Mouse (Mus musculus) neural tube, embryonic 13.5 days (tissue): ENCODE data around the gene Cyb561. TPM values are rescaled to one million over a fixed set of nuclear protein-coding genes. Genes with fewer than 3 reads are reported as not detected.

Experiments
- ATAC-seq: fragments of 200-750 bp; cut with Nextera tagmentation; 2 replicates; pipeline ENCODE4 v1.8.0; 2017; ENCODE audit warnings: low read depth, mild to moderate bottlenecking, moderate TSS enrichment, moderate library complexity
- H3K27ac ChIP-seq: fragments of 300-500 bp; sonication (generic); replicated peaks from 2 replicates; pipeline ENCODE4 v1.5.1; 2015; ENCODE audit warnings: moderate library complexity, mild to moderate bottlenecking, inconsistent platforms
- H3K27me3 ChIP-seq: fragments of 300-500 bp; sonication (generic); 2 replicates; pipeline ENCODE4 v1.6.1; 2015; ENCODE audit warnings: mild to moderate bottlenecking, inconsistent platforms
- H3K36me3 ChIP-seq: fragments of 300-500 bp; sonication (generic); 2 replicates; pipeline ENCODE4 v1.6.1; 2015; ENCODE audit warnings: mild to moderate bottlenecking, inconsistent platforms
- H3K4me1 ChIP-seq: fragments of 300-500 bp; sonication (generic); replicated peaks from 2 replicates; pipeline ENCODE4 v1.6.1; 2015; ENCODE audit warnings: inconsistent platforms
- H3K4me2 ChIP-seq: fragments of 300-500 bp; sonication (generic); 2 replicates; pipeline ENCODE4 v1.6.1; 2015; ENCODE audit warnings: inconsistent platforms, mild to moderate bottlenecking, moderate library complexity
- H3K4me3 ChIP-seq: fragments of 300-500 bp; sonication (generic); 2 replicates; pipeline ENCODE4 v1.5.1; 2015; ENCODE audit warnings: mild to moderate bottlenecking, inconsistent platforms
- H3K9ac ChIP-seq: fragments of 300-500 bp; sonication (generic); 2 replicates; pipeline ENCODE4 v1.6.1; 2015; ENCODE audit warnings: moderate library complexity, mild to moderate bottlenecking, inconsistent platforms
- H3K9me3 ChIP-seq: fragments of 300-500 bp; sonication (generic); 2 replicates; pipeline ENCODE4 v1.6.1; 2016; ENCODE audit warnings: inconsistent platforms
- WGBS: fragments of 180-500 bp; shearing (Covaris S2); methylation state at CpG from one replicate; pipeline ENCODE4 v1.1.7; 2015; 5-methylcytosine and 5-hydroxymethylcytosine counted together
- polyA plus RNA-seq: library from polyadenylated mRNA; unstranded; fragments of >200 nt; fragmentation: Nextera tagmentation; extraction: Ambion mirVana; gene quantifications from 2 replicates; pipeline ENCODE4 v1.2.1, GENCODE M21; 2015

Cyb561 gene
- polyA plus RNA-seq, 1 experiment from 2014 or later = 29.8 TPM

DNA sequence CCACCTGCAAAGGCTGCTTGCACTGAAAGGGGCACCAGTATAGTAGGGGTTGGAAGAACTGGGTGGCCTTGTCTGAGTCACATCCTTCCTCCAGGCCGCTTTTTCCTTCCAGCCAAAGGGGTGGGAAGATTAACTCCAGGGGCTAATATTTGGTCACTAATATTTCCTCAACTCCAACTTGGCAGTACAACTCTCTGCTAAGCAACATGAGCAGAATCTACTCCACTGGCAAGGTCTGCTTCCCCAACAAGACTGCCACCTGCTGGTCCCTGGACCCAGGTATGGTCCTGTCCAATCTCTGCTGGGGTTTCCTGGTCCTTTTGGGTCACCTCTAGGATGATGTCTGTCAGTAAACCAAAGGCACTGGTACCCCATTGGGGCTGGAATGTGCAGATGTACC, 16.4 kb upstream of the Cyb561 start:
- no peak overlapping the region for H3K4me3 ChIP-seq
- H3K36me3 ChIP-seq = no peaks in the 10 kb centered on the region
- H3K4me2 ChIP-seq = no peak overlapping the region
- peaks cover 56% of the 10 kb centered on the region for H3K27me3 ChIP-seq
- peaks cover 17% of the 10 kb centered on the region for H3K4me1 ChIP-seq
- no peaks in the 10 kb centered on the region for H3K9me3 ChIP-seq
- no peak overlapping the region for H3K9ac ChIP-seq
- WGBS = 59% methylated on average over 1 of the region's 1 CpGs
- ATAC-seq = no peak
- H3K27ac ChIP-seq = no peak overlapping the region

DNA sequence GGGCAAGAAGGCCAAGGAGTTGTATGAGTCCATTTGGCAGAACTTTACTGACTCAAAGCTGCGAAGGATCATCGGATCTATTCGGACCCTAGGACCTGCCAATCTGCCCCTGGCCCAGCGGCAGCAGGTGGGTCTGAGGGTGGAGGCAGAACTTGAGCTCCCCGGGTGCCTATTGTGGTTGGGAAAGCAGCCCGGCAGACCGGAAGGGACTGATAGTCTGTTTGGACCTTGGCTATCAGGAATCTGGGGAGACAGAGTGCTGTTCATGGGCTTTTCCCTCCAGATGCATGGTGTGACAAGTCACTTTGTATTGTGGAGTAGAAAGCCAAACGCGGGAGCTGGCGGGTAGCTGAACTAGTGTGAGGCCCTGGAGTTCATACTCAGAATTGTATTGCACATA, 15.8 kb upstream of the Cyb561 start:
- ATAC-seq = no peak
- Histone ChIP-seq H3K9me3 (no peaks in the 10 kb centered on the region), H3K4me3 (no peak overlapping the region), H3K9ac (no peak overlapping the region), H3K4me2 (peak overlapping the region; percentile 97; the same call in 1 of the 2 replicates), H3K27me3 (peaks cover 56% of the 10 kb centered on the region), H3K27ac (no peak overlapping the region), H3K36me3 (no peaks in the 10 kb centered on the region), H3K4me1 (peaks cover 17% of the 10 kb centered on the region)
- WGBS = 52% methylated on average over 10 of the region's 10 CpGs

DNA sequence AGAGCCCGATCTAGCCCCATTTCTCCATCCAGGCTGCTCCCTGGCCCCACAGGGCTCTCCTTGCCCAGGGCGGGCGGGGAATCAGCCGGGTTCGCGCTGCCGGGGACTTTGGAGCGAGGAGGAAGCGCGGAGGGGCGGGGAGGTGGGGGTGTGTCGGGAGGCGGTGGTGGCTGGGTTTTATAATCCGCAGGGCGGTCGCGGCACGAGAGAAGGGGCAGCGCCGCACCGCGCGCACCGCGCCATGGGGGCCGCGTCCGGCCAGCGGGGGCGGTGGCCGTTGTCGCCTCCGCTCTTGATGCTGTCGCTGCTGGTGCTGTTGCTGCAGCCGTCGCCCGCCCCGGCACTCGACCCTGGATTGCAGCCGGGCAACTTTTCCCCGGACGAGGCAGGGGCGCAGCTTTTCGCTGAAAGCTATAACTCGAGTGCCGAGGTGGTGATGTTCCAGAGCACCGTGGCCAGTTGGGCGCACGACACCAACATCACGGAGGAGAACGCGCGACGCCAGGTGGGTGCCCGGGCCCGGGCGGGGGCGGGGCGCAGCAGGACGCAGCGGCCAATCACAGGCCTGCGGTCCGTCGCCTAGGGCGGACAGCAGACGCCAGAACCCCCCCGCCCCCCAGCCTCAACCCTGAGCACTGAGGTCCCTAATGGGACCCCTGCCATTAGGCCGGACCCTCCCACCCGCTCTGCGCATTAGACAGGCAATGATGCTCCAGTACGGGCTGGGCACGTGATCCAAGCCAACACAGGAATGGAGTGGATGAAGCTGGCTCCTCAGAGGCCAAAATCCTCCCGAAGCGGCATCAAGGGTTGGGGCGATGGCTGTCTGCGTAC, 14.8 kb upstream of the Cyb561 start, which contains the start of gene Ace:
Gene Ace (plus strand): TSS at position 205 of the 834 bp plus-strand sequence.
- under 1% methylated on average over 70 of the region's 76 CpGs for WGBS
- Histone ChIP-seq H3K4me3 (peak within 1 kb of the TSS; percentile 59), H3K27ac (0 out of 2 replicates have a peak within 1 kb of the TSS, but pooled peaks have one; percentile 0), H3K4me2 (peak within 1 kb of the TSS; percentile 97), H3K36me3 (no peaks in the 10 kb centered on the region), H3K27me3 (peaks cover 56% of the 10 kb centered on the region), H3K4me1 (peaks cover 17% of the 10 kb centered on the region), H3K9ac (peak within 1 kb of the TSS; percentile 77), H3K9me3 (no peaks in the 10 kb centered on the region)
- peak; percentile 74 for ATAC-seq

DNA sequence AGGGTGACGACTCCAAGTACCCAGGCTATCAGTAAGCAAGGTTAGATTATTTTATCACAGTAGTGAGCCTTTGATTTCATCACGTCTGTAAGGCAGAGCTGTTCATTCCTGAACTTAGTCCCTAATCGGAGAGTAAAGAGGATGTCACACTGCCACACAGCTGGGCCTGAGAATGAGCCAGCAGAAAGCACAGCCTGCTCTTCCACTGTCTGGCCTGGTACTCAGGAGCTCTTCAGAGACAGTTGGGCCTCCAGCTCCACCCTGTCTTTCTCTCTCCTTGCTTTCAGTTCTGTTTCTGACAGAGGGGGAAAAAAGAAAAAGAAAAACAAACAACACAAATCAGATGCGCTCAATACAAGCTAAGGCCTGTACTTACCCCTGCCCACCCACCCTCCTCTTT, 13.2 kb upstream of the Cyb561 start:
- WGBS = 79% methylated on average over 4 of the region's 4 CpGs
- no peak overlapping the region for H3K27ac ChIP-seq
- ATAC-seq = no peak

DNA sequence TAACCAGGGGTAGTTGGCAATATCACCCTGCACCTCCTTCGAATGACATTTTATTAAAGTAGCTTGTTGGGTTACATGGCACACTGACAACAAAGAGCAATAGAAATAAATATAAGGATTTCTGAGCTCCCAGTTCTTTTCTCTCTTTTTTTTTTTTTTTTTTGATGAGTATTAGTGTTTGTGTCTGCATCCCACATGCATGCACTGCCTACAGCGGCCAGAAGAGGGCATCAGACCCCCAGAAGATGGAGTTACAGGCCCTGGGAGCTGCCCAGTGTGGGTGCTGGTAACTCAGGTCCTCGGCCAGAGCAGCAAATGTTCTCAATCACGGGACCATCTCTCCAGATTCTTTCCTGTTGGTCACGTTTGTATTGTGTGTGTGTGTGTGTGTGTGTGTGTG, 11.6 kb upstream of the Cyb561 start:
- Histone ChIP-seq H3K9ac (no peak overlapping the region), H3K27ac (no peak overlapping the region), H3K4me2 (no peak overlapping the region), H3K27me3 (peaks cover 39% of the 10 kb centered on the region), H3K4me1 (peaks cover 17% of the 10 kb centered on the region), H3K36me3 (no peaks in the 10 kb centered on the region), H3K4me3 (no peak overlapping the region), H3K9me3 (no peaks in the 10 kb centered on the region)
- WGBS = 78% methylated on average over 5 of the region's 5 CpGs
- ATAC-seq = no peak

More for the DNA sequence above, 13.2 kb upstream of the Cyb561 start:
- no peaks in the 10 kb centered on the region for H3K36me3 ChIP-seq
- no peaks in the 10 kb centered on the region for H3K9me3 ChIP-seq
- peaks cover 17% of the 10 kb centered on the region for H3K4me1 ChIP-seq
- no peak overlapping the region for H3K4me2 ChIP-seq
- no peak overlapping the region for H3K4me3 ChIP-seq
- no peak overlapping the region for H3K9ac ChIP-seq
- H3K27me3 ChIP-seq = peaks cover 54% of the 10 kb centered on the region

DNA sequence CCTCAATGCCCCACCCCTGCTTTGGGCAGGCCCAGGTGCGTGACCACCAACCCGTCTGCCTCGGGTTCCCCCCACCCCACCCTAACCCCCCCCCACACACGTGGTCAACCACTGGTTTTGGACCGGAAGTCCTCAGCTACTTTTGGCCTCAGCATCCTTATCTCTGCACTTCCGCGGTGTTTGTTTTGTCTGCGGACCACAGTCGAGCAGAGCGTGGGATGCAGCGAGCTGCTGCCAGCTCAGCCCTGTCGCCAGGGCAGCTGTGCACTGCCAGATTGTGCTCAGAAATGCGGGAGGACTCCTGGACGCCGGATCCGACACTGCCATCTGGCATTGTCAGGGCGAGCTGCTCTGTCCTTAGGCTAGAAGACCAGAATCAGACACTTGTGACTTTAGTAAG, 6.2 kb upstream of the Cyb561 start:
- H3K36me3 ChIP-seq = no peaks in the 10 kb centered on the region
- no peaks in the 10 kb centered on the region for H3K9me3 ChIP-seq
- H3K4me3 ChIP-seq = no peak overlapping the region
- no peak overlapping the region for H3K4me2 ChIP-seq
- H3K27me3 ChIP-seq = no peaks in the 10 kb centered on the region
- no peaks in the 10 kb centered on the region for H3K4me1 ChIP-seq
- H3K27ac ChIP-seq = no peak overlapping the region
- 0 out of 2 replicates have a peak, but pooled peaks have one; percentile 43 for ATAC-seq
- 57% methylated on average over 17 of the region's 17 CpGs for WGBS
- H3K9ac ChIP-seq = no peak overlapping the region

DNA sequence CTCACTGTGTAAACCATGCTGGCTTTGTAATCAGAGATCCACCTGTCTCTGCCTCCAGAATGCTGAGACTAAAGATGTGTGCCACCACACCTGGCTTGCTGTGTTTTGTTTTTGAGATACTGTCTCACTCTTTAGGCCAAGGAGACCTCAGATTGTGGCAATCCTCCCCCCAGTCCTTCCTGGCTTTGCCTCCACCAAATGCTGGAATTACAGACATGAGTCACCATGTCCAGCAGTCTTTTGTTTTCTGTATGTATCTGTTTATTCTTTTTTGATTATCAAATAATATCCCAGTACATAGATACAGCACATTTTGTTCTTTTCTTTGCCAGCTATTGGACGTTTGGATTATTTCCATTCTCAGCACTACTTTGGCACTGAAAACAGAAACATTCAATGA, 5.4 kb upstream of the Cyb561 start:
- H3K4me2 ChIP-seq = no peak overlapping the region
- no peak overlapping the region for H3K9ac ChIP-seq
- 47% methylated on average over 1 of the region's 1 CpGs for WGBS
- H3K27ac ChIP-seq = no peak overlapping the region
- no peak overlapping the region for H3K4me3 ChIP-seq
- no peak for ATAC-seq
- H3K36me3 ChIP-seq = no peaks in the 10 kb centered on the region
- H3K9me3 ChIP-seq = no peaks in the 10 kb centered on the region
- H3K27me3 ChIP-seq = no peaks in the 10 kb centered on the region
- H3K4me1 ChIP-seq = no peaks in the 10 kb centered on the region

DNA sequence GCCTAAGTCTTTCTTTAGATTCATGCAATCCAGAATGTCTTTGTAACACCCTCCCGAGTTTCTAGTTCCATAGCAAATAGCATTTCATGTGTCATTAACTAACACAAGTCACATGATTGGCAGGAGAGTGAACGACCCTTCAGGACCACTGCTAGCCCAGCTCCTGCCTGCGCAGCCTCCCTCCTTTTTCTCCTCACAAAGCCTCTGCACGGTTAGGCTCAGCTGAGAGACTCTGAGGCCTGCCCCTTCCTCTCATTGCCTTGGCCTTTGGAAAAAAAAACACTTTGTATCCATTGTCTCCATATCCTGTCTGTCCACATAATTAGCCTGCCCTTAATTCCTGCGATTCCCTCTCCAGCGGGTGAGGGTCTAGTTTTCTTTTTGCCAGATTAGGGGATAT, 4.4 kb upstream of the Cyb561 start:
- no peaks in the 10 kb centered on the region for H3K36me3 ChIP-seq
- ATAC-seq = no peak
- H3K4me3 ChIP-seq = no peak overlapping the region
- H3K9ac ChIP-seq = no peak overlapping the region
- H3K9me3 ChIP-seq = no peaks in the 10 kb centered on the region
- 48% methylated on average over 6 of the region's 6 CpGs for WGBS
- no peaks in the 10 kb centered on the region for H3K4me1 ChIP-seq
- H3K27me3 ChIP-seq = no peaks in the 10 kb centered on the region
- no peak overlapping the region for H3K27ac ChIP-seq
- H3K4me2 ChIP-seq = no peak overlapping the region

DNA sequence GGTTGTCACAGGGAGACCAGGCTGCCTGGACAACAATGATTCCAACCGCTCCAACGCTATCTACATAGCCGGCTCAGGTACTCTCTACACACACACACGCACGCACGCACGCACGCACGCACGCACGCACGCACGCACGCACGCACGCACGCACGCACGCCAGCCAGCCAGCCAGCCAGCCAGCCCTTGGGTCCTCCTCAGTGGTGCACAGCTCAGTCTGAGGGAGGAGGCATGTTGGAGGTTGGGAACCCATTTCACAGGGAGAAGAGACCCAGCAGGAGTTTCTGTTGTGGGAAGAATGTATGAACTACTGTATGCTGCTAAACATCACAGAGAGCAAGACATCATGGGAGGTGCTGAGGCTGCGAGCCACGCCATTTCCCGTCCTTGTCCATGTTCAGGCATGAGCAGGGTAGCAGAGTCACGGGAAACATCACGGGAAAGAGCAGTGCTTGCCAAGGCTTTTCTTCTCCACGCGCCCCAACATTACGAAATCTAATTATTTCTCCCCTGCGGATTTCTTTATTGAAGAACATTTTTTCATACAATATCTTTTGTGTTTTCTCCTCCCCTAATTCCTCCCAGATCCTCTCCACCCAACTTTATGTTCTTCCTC, 2.8 kb upstream of the Cyb561 start:
- Histone ChIP-seq H3K36me3 (no peaks in the 10 kb centered on the region), H3K4me3 (no peak overlapping the region), H3K4me2 (no peak overlapping the region), H3K27ac (no peak overlapping the region), H3K9me3 (no peaks in the 10 kb centered on the region), H3K4me1 (no peaks in the 10 kb centered on the region), H3K9ac (no peak overlapping the region), H3K27me3 (no peaks in the 10 kb centered on the region)
- 93% methylated on average over 28 of the region's 28 CpGs for WGBS
- ATAC-seq = no peak

DNA sequence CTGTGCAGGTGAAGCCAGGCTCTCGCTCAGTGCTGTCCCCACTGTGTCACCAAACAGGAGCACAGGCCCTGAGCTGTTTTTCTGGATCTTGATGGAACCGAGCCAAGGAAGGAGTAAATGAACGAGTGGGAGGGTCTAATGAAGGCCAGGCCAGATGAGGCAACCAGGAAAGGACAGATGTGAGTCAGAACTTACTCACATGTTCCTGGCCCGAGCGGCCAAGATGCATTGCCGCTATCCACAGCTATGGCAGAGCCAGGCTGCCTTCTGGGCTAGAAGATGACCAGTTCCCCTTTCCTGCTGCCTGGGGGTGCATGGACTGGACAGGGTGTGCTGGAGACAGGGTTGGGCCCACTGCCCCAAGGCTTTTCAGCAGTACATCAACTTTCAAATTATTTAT, 266 bp upstream of the Cyb561 start:
- no peak overlapping the region for H3K9ac ChIP-seq
- WGBS = 82% methylated on average over 6 of the region's 6 CpGs
- H3K9me3 ChIP-seq = no peaks in the 10 kb centered on the region
- H3K4me2 ChIP-seq = no peak overlapping the region
- H3K4me1 ChIP-seq = no peaks in the 10 kb centered on the region
- no peaks in the 10 kb centered on the region for H3K36me3 ChIP-seq
- H3K27ac ChIP-seq = no peak overlapping the region
- no peak for ATAC-seq
- no peak overlapping the region for H3K4me3 ChIP-seq
- H3K27me3 ChIP-seq = no peaks in the 10 kb centered on the region

DNA sequence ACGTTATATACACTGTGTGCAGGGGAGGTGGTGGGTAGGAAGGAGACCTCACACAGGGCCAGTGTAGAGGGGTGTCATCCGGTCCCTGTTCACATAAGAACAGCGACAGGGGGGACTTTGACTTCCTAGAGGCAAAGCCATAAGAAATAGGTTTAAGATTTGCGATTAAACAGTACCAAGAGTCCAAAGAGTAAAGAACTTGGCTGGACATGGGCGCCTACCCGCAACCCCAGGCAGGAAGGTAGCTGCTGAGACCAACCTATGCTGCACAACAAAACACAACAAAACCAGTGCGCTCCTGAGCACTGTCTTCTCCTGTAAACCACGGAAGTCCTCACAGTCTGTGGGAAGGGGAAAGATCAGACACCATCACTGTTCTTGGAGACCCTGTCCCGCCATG, 1.0 kb downstream of the Cyb561 start:
- Histone ChIP-seq H3K9me3 (no peaks in the 10 kb centered on the region), H3K36me3 (no peaks in the 10 kb centered on the region), H3K9ac (no peak overlapping the region), H3K4me3 (no peak overlapping the region), H3K4me1 (no peaks in the 10 kb centered on the region), H3K27me3 (no peaks in the 10 kb centered on the region), H3K27ac (no peak overlapping the region), H3K4me2 (no peak overlapping the region)
- 85% methylated on average over 9 of the region's 9 CpGs for WGBS
- no peak for ATAC-seq

DNA sequence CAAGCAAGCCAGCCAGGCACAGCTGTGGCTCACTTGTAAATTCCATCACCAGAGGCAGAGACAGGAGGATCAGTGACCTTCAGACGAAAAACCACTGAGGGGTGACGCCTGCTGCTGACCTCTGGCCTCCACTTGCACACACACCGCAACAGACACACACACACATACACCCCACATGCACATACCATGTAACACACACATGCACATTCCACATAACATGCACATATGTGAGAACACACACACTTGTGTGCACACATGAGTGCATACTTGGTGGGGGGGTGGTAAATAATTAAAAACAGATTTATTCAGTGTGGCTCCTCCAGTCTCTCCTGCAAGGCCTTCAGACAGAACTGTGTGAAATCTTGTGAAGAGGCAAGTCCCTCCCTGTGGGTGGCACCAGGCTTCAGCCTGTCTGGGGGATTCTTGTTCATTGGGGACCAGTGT, 1.5 kb downstream of the Cyb561 start:
- H3K27me3 ChIP-seq = no peaks in the 10 kb centered on the region
- no peaks in the 10 kb centered on the region for H3K9me3 ChIP-seq
- H3K27ac ChIP-seq = no peak overlapping the region
- no peak overlapping the region for H3K4me2 ChIP-seq
- WGBS = 45% methylated on average over 3 of the region's 3 CpGs
- H3K4me1 ChIP-seq = no peaks in the 10 kb centered on the region
- no peak overlapping the region for H3K4me3 ChIP-seq
- no peak for ATAC-seq
- no peaks in the 10 kb centered on the region for H3K36me3 ChIP-seq
- H3K9ac ChIP-seq = no peak overlapping the region
